Mouse (Mus musculus) lung, postnatal 0 days (tissue): Measurements from ENCODE around the gene Trit1. TPM values are rescaled to one million over a fixed set of nuclear protein-coding genes. Genes with fewer than 3 reads are reported as not detected.

Source experiments
- ATAC-seq: fragments of 200-750 bp; cut with Nextera tagmentation; 2 replicates; pipeline ENCODE4 v1.8.0; 2017; ENCODE audit warnings: moderate library complexity
- DNase-seq: peaks from one replicate; pipeline ENCODE4 v3.0.0-alpha.2; 2016; ENCODE audit warnings: low spot score
- H3K27ac ChIP-seq: fragments of 300-500 bp; sonication (generic); 2 replicates; pipeline ENCODE4 v1.5.1; 2014; ENCODE audit warnings: antibody characterized with exemption, mild to moderate bottlenecking, low read length, mixed read lengths
- H3K27me3 ChIP-seq: fragments of 300-500 bp; sonication (generic); replicated peaks from 2 replicates; pipeline ENCODE4 v1.6.1; 2014; ENCODE audit warnings: low read length, mixed read lengths; ENCODE audit not compliant: insufficient read depth
- H3K36me3 ChIP-seq: fragments of 300-500 bp; sonication (generic); 2 replicates; pipeline ENCODE4 v1.6.1; 2014; ENCODE audit warnings: low read length, mixed read lengths; ENCODE audit not compliant: insufficient read depth
- H3K4me1 ChIP-seq: fragments of 300-500 bp; sonication (generic); 2 replicates; pipeline ENCODE4 v1.6.1; 2014; ENCODE audit warnings: antibody characterized with exemption, low read depth, low read length, mixed read lengths; ENCODE audit not compliant: insufficient read depth
- H3K4me2 ChIP-seq: fragments of 300-500 bp; sonication (generic); replicated peaks from 2 replicates; pipeline ENCODE4 v1.6.1; 2014; ENCODE audit warnings: low read depth, mild to moderate bottlenecking, low read length, moderate library complexity, mixed read lengths
- H3K4me3 ChIP-seq: fragments of 300-500 bp; sonication (generic); 2 replicates; pipeline ENCODE4 v1.5.1; 2014; ENCODE audit warnings: low read depth, low read length
- H3K9ac ChIP-seq: fragments of 300-500 bp; sonication (generic); replicated peaks from 2 replicates; pipeline ENCODE4 v1.6.1; 2014; ENCODE audit warnings: low read depth, mild to moderate bottlenecking
- H3K9me3 ChIP-seq: fragments of 300-500 bp; sonication (generic); 2 replicates; pipeline ENCODE4 v1.6.1; 2016; ENCODE audit warnings: low read length, mixed read lengths
- CTCF ChIP-seq: IDR thresholded peaks from 2 replicates; pipeline ENCODE4 v1.5.1; 2016; ENCODE audit warnings: antibody characterized with exemption, mild to moderate bottlenecking
- EP300 ChIP-seq: IDR thresholded peaks from 2 replicates; pipeline ENCODE4 v1.6.1; 2016; ENCODE audit warnings: antibody characterized with exemption, mild to moderate bottlenecking, control low read depth
- WGBS: fragments of 180-500 bp; shearing (Covaris S2); extraction: QIAGEN DNeasy Blood & Tissue Kit; methylation state at CpG from one replicate; pipeline ENCODE4 v1.1.7; 2014; 5-methylcytosine and 5-hydroxymethylcytosine counted together
- polyA plus RNA-seq: library from polyadenylated mRNA; unstranded; fragments of >200 nt; fragmentation: Nextera tagmentation; extraction: Ambion mirVana; gene quantifications from 2 replicates; pipeline ENCODE4 v1.2.1, GENCODE M21; 2015

Trit1 gene
- polyA plus RNA-seq, 1 experiment from 2014 or later, result 11.1 TPM

DNA sequence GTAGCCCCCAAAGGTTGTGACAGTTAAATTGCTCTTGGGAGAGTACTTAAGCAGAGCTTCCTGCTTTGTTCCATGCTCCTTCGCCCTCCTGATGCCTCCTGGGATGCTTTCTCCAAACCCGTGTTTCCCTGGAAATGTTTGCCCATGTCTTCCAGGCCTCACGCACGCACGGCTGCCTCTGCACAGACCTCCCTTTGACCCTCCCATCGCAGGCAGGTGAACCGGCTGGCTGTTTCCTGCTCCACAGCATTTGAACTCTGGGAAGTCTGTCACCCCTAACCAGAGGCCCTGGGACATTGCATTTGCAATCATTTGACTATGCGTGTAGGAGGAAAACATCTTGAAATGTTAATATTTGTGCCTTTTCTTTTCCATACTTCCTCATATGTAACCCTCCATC lies 60.5 kb downstream of the Trit1 start:
- TF ChIP-seq CTCF, result no peak
- TF ChIP-seq EP300, result no peak
- Histone ChIP-seq H3K36me3 (no peaks in the 10 kb centered on the region), H3K27me3 (no peaks in the 10 kb centered on the region), H3K4me3 (no peak overlapping the region), H3K9me3 (no peaks in the 10 kb centered on the region), H3K27ac (no peak overlapping the region), H3K4me1 (no peaks in the 10 kb centered on the region), H3K4me2 (no peak overlapping the region), H3K9ac (no peak overlapping the region)
- DNase-seq (no peak), ATAC-seq (no peak)
- 54% methylated on average over 8 of the region's 8 CpGs for WGBS

GRCm38 (mm10) chr4:123078231-123078630 lies 61.8 kb downstream of the Trit1 start:
- no peak overlapping the region for H3K27ac ChIP-seq
- H3K9me3 ChIP-seq, result no peaks in the 10 kb centered on the region
- H3K4me2 ChIP-seq, result no peak overlapping the region
- ATAC-seq (no peak), DNase-seq (no peak)
- WGBS, result 49% methylated on average over 4 of the region's 4 CpGs
- no peak for TF ChIP-seq EP300
- TF ChIP-seq CTCF, result no peak
- no peaks in the 10 kb centered on the region for H3K36me3 ChIP-seq
- H3K27me3 ChIP-seq, result no peaks in the 10 kb centered on the region
- no peak overlapping the region for H3K4me3 ChIP-seq
- H3K4me1 ChIP-seq, result no peaks in the 10 kb centered on the region
- no peak overlapping the region for H3K9ac ChIP-seq

DNA sequence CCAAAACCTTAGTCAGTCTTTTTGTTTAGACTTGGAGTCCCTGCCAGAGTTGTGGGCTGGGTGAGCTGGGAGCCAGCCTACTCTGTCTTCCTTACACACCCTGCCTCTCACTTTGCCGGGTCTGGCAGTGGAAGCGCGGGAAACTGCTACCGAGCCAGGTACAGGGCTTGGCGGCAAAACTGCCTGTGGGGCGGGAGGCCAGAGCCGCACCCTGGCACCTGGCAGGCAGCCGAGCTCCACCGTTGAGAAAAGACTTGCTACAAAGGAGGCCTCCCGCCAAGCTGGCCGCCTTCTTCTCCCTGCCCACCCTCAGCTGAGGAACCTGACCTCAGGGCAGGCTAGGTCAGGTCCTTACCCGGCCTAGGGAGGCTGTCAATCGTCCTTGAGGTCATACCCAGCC lies 64.4 kb downstream of the Trit1 start:
- no peak for TF ChIP-seq CTCF
- no peak overlapping the region for H3K9ac ChIP-seq
- no peaks in the 10 kb centered on the region for H3K27me3 ChIP-seq
- ATAC-seq (peak; percentile 23; the same call in 1 of the 2 replicates), DNase-seq (peak; percentile 44)
- no peaks in the 10 kb centered on the region for H3K36me3 ChIP-seq
- no peaks in the 10 kb centered on the region for H3K9me3 ChIP-seq
- H3K4me2 ChIP-seq, result no peak overlapping the region
- H3K4me3 ChIP-seq, result no peak overlapping the region
- no peaks in the 10 kb centered on the region for H3K4me1 ChIP-seq
- H3K27ac ChIP-seq, result no peak overlapping the region
- 23% methylated on average over 13 of the region's 13 CpGs for WGBS

- ATAC-seq, result peak; percentile 44; the same call in 1 of the 2 replicates
- TF ChIP-seq CTCF (peak; percentile 89), EP300 (no peak)
Observed at GRCm38 (mm10) chr4:123082283-123083163, 66.1 kb downstream of the Trit1 start.

GRCm38 (mm10) chr4:123083323-123083902 lies 67.0 kb downstream of the Trit1 start:
- Histone ChIP-seq H3K9me3 (no peaks in the 10 kb centered on the region), H3K27ac (no peak overlapping the region), H3K9ac (no peak overlapping the region), H3K27me3 (no peaks in the 10 kb centered on the region), H3K4me1 (no peaks in the 10 kb centered on the region), H3K4me2 (no peak overlapping the region), H3K4me3 (no peak overlapping the region), H3K36me3 (no peaks in the 10 kb centered on the region)
- ATAC-seq (0 out of 2 replicates have a peak, but pooled peaks have one; percentile 12), DNase-seq (no peak)
- WGBS, result 61% methylated on average over 13 of the region's 13 CpGs
- no peak for TF ChIP-seq CTCF
- TF ChIP-seq EP300, result no peak

More at GRCm38 (mm10) chr4:123082283-123083163, 66.1 kb downstream of the Trit1 start:
- H3K36me3 ChIP-seq, result no peaks in the 10 kb centered on the region
- no peaks in the 10 kb centered on the region for H3K27me3 ChIP-seq
- no peak overlapping the region for H3K4me2 ChIP-seq
- no peaks in the 10 kb centered on the region for H3K9me3 ChIP-seq
- no peak overlapping the region for H3K4me3 ChIP-seq
- H3K4me1 ChIP-seq, result no peaks in the 10 kb centered on the region
- no peak overlapping the region for H3K9ac ChIP-seq
- 72% methylated on average over 20 of the region's 20 CpGs for WGBS
- DNase-seq, result peak; percentile 82
- H3K27ac ChIP-seq, result no peak overlapping the region

- DNase-seq (no peak), ATAC-seq (no peak)
- Histone ChIP-seq H3K27me3 (no peaks in the 10 kb centered on the region), H3K9ac (no peak overlapping the region), H3K27ac (no peak overlapping the region), H3K4me3 (no peak overlapping the region), H3K4me2 (no peak overlapping the region), H3K4me1 (no peaks in the 10 kb centered on the region), H3K9me3 (no peaks in the 10 kb centered on the region), H3K36me3 (no peaks in the 10 kb centered on the region)
- 67% methylated on average over 2 of the region's 2 CpGs for WGBS
- TF ChIP-seq EP300 (no peak), CTCF (no peak)
Observed at GRCm38 (mm10) chr4:123085290-123085689, 68.9 kb downstream of the Trit1 start.
